Mouse (Mus musculus) erythroblast, embryonic 14.5 days (primary cell): ENCODE data around the gene Gfy.

ENCODE experiments used
- GATA1 ChIP-seq: IDR thresholded peaks from 2 replicates; pipeline ENCODE4 v1.6.1; 2012; ENCODE audit warnings: low read length, inconsistent platforms, mixed read lengths
- TAL1 ChIP-seq: IDR thresholded peaks from 3 replicates; pipeline ENCODE4 v1.6.1; 2012; ENCODE audit warnings: low read length, inconsistent platforms, mixed read lengths

- TF ChIP-seq GATA1 (no peak), TAL1 (no peak)
Observed at GRCm38 (mm10) chr7:45215673-45216441, 36.5 kb upstream of the Gfy start, which contains the start of gene Tead2.
